Mouse (Mus musculus) ES-E14 (cell line): ENCODE results near the gene Dab1.

Experiments
- CHD2 ChIP-seq: IDR thresholded peaks from 2 replicates; pipeline ENCODE4 v1.6.1; 2014; ENCODE audit warnings: mild to moderate bottlenecking, low read depth, low read length, inconsistent platforms
- HCFC1 ChIP-seq: IDR thresholded peaks from 2 replicates; pipeline ENCODE4 v1.6.1; 2012; ENCODE audit warnings: low read length, inconsistent platforms, borderline replicate concordance; ENCODE audit not compliant: insufficient read depth
- MAFK ChIP-seq: IDR thresholded peaks from 2 replicates; pipeline ENCODE4 v1.6.1; 2014; ENCODE audit warnings: mild to moderate bottlenecking, low read depth, low read length, inconsistent platforms; ENCODE audit not compliant: insufficient read depth
- ZC3H11A ChIP-seq: IDR thresholded peaks from 2 replicates; pipeline ENCODE4 v1.6.1; 2012; ENCODE audit warnings: low read depth, mild to moderate bottlenecking, inconsistent platforms, low read length, borderline replicate concordance
- ZNF384 ChIP-seq: IDR thresholded peaks from 2 replicates; pipeline ENCODE4 v1.6.1; 2012; ENCODE audit warnings: low read depth, low read length, inconsistent platforms

DNA sequence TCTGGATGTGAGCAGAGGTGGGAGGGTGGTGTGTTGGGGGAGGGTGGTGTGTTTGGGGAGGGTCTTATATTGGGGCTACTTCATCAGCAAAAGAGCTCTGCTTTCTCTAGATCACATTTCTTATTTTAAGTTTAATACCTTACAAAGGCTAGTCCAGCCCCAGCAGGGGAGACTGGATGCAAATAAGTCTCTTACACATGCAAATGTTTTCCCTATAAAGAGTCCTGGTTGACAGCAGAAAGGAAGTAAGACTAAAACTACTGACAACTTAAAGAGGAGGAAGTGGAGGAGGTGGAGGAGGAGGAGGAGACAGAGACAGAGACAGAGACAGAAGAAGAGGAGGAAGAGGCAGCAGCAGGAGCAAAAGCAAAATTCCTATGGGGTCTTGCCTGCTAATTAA is 885.8 kb downstream of the Dab1 start:
- TF ChIP-seq CHD2 (no peak), HCFC1 (no peak), ZC3H11A (no peak), ZNF384 (no peak), MAFK (no peak)
